Mouse (Mus musculus): ENCODE data around the gene Tmem270.

DNA sequence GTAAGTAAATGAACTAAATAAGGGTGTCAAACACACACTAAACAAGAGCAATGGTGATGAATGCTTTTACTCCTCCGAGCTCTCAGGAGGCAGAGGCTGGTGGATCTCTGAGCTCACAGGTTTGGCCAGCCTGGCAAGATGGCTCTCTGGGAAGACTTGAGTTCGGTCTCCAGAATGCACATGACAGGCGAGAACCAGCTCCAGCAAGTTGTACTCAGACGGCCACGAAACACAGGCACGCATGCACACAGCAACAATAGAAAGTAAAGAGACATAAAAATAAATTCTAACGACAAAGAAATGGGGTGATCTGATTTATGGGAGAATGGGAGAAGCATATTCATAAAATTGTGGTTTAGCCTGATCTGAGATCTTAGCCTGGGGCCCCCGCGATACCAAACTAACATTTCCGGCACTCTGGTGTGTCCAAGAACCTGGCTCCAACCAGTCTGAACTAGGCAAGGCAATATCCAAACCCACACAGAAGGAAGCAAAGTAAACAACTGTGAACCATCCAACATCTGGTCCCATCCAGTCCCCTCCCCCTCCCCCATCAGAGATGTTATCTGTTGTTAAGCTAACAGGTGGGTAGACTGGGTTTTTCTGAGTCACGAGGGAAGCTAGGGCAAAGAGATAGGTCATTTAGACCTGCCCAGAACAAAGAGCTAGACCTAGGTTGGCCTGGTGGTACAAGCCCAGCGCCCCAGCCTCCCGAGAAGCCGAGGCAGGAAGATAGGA lies 35.1 kb upstream of the Tmem270 start:
- TF ChIP-seq USF2 (conservative IDR thresholded peaks at IDR 0.05; ENCODE audit: low read depth, low read length) (no peak), MAX (IDR thresholded peaks at IDR 0.05; ENCODE audit: low read length) (no peak), E2F4 (IDR thresholded peaks at IDR 0.05; ENCODE audit: insufficient replicate concordance, low read depth, low read length) (no peak), MAZ (IDR thresholded peaks at IDR 0.05; ENCODE audit: low read depth, low read length) (no peak), CTCF (conservative IDR thresholded peaks at IDR 0.05 in 1 of 2, IDR thresholded peaks at IDR 0.05 in 1 of 2; ENCODE audit: low read depth in 2 of 2, low read length in 2 of 2) (no peak)

Measured in CH12.LX (cell line).